Mouse (Mus musculus) liver, postnatal 0 days (tissue): ENCODE results near the gene Macrod2.

Experiments used
- CTCF ChIP-seq: sonication (generic); IDR thresholded peaks from 2 replicates; pipeline ENCODE4 v1.5.1; 2016; ENCODE audit warnings: antibody characterized with exemption, low read depth
- EP300 ChIP-seq: IDR thresholded peaks from 2 replicates; pipeline ENCODE4 v1.6.1; 2016; ENCODE audit warnings: antibody characterized with exemption, low read depth, mild to moderate bottlenecking

DNA sequence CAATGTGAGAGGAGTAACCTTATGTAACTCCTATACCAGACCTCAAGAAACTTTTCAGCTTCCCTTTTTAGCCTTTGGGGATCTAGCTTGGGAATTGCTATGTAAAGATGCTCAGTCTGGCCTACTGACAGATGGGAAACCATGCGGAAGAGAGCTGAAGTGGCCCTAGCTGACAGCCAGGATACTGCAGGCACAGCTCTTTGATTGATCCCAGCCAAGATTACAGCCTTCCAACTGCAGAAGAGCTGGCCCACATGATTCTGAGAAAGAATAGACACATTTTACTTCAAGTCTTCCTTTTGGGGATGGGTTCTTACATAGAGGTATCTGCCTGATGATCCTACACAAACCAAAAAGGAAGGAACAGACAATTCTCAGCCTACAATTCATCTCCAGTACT lies 387.9 kb downstream of the Macrod2 start:
- no peak for TF ChIP-seq CTCF
- no peak for TF ChIP-seq EP300
